Mouse (Mus musculus) embryonic facial prominence, embryonic 12.5 days (tissue): ENCODE data around the gene Ndel1. TPM values are rescaled to one million over a fixed set of nuclear protein-coding genes. Genes with fewer than 3 reads are reported as not detected.

Source experiments
- ATAC-seq: fragments of 200-750 bp; cut with Nextera tagmentation; 2 replicates; pipeline ENCODE4 v1.8.0; 2017; ENCODE audit not compliant: insufficient number of reproducible peaks, insufficient read depth, low FRiP score, low TSS enrichment
- H3K27ac ChIP-seq: fragments of 300-500 bp; sonication (generic); 2 replicates; pipeline ENCODE4 v1.5.1; 2016; ENCODE audit warnings: mild to moderate bottlenecking
- H3K27me3 ChIP-seq: fragments of 300-500 bp; sonication (generic); 2 replicates; pipeline ENCODE4 v1.6.1; 2016; ENCODE audit warnings: mild to moderate bottlenecking, moderate library complexity
- H3K36me3 ChIP-seq: fragments of 300-500 bp; sonication (generic); 2 replicates; pipeline ENCODE4 v1.6.1; 2016; ENCODE audit warnings: mild to moderate bottlenecking
- H3K4me1 ChIP-seq: fragments of 300-500 bp; sonication (generic); 2 replicates; pipeline ENCODE4 v1.6.1; 2016
- H3K4me2 ChIP-seq: fragments of 300-500 bp; sonication (generic); replicated peaks from 2 replicates; pipeline ENCODE4 v1.6.1; 2016; ENCODE audit warnings: mild to moderate bottlenecking, moderate library complexity
- H3K4me3 ChIP-seq: fragments of 300-500 bp; sonication (generic); 2 replicates; pipeline ENCODE4 v1.5.1; 2016; ENCODE audit warnings: mild to moderate bottlenecking
- H3K9ac ChIP-seq: fragments of 300-500 bp; sonication (generic); 2 replicates; pipeline ENCODE4 v1.6.1; 2016; ENCODE audit warnings: mild to moderate bottlenecking, moderate library complexity
- H3K9me3 ChIP-seq: fragments of 300-500 bp; sonication (generic); 2 replicates; pipeline ENCODE4 v1.6.1; 2016; ENCODE audit warnings: mild to moderate bottlenecking, moderate library complexity
- WGBS: fragments of 180-500 bp; shearing (Covaris S2); methylation state at CpG from one replicate; pipeline ENCODE4 v1.1.7; 2016; 5-methylcytosine and 5-hydroxymethylcytosine counted together
- polyA plus RNA-seq: library from polyadenylated mRNA; unstranded; fragments of >200 nt; fragmentation: Nextera tagmentation; extraction: Ambion mirVana; gene quantifications from 2 replicates; pipeline ENCODE4 v1.2.1, GENCODE M21; 2016

Ndel1 gene
- 78.6 and 82.0 TPM in 2 replicates for polyA plus RNA-seq

GRCm38 (mm10) chr11:68871748-68872147, at the start of gene Ndel1:
Gene Ndel1 (minus strand): TSS chr11:68871858.
- Histone ChIP-seq H3K4me3 (no peak within 1 kb of the TSS), H3K9me3 (no peaks in the 10 kb centered on the region), H3K9ac (no peak within 1 kb of the TSS), H3K4me2 (no peak within 1 kb of the TSS), H3K36me3 (no peaks in the 10 kb centered on the region), H3K27ac (no peak within 1 kb of the TSS), H3K4me1 (0 out of 2 replicates have a peak, but pooled peaks cover 3% of the 10 kb centered on the region), H3K27me3 (no peaks in the 10 kb centered on the region)
- WGBS, result 67% methylated on average over 6 of the region's 6 CpGs
- no peak for ATAC-seq

- Histone ChIP-seq H3K27me3 (no peaks in the 10 kb centered on the region), H3K27ac (no peak overlapping the region), H3K4me3 (no peak overlapping the region), H3K4me2 (no peak overlapping the region), H3K9me3 (no peaks in the 10 kb centered on the region; the same call in 1 of the 2 replicates), H3K4me1 (no peaks in the 10 kb centered on the region), H3K9ac (no peak overlapping the region), H3K36me3 (no peaks in the 10 kb centered on the region)
- no peak for ATAC-seq
- WGBS, result 92% methylated on average over 4 of the region's 4 CpGs
Measured at GRCm38 (mm10) chr11:68914566-68914965, 42.9 kb upstream of the Ndel1 start.

DNA sequence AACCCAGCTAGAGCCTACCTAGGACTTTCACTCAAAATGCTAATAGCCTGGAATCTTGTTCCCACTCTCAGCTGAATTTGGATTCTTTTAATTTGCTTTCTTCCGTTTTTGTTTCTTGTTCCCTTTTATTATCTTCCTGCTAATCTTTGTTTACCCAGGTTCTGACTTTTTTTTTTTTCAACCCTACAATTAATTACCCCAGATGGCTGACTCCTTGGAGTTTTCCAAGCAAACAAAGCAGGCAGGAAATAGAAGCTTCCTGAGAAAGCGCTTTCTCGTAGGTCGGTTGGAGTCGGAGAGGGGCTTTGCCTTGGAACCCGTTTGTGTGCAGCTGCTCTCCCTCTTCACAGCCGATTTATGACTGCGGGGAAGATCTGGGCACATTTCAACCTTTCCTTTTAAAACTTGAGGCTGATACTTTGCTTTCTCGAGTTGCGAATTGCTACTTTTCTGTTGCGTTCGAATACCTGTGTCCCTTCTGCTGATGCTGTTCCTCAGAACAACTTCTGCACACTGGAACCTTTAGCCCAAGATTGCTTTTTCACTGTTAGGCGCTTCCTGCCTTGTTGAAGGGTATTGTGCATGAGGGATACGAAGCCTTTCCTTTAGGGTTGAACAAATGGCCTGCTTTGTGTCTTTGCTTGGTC, 40.0 kb upstream of the Ndel1 start:
- WGBS, result 47% methylated on average over 14 of the region's 14 CpGs
- H3K9ac ChIP-seq, result no peak overlapping the region
- ATAC-seq, result no peak
- H3K4me1 ChIP-seq, result no peaks in the 10 kb centered on the region
- no peak overlapping the region for H3K4me3 ChIP-seq
- no peaks in the 10 kb centered on the region; the same call in 1 of the 2 replicates for H3K9me3 ChIP-seq
- peak overlapping the region; percentile 55; the same call in 1 of the 2 replicates for H3K27ac ChIP-seq
- H3K4me2 ChIP-seq, result no peak overlapping the region
- H3K36me3 ChIP-seq, result peaks cover 2% of the 10 kb centered on the region; the same call in 1 of the 2 replicates
- H3K27me3 ChIP-seq, result no peaks in the 10 kb centered on the region

GRCm38 (mm10) chr11:68908846-68909503, 37.3 kb upstream of the Ndel1 start:
- 48% methylated on average over 7 of the region's 7 CpGs for WGBS
- H3K36me3 ChIP-seq, result peaks cover 28% of the 10 kb centered on the region
- no peaks in the 10 kb centered on the region for H3K4me1 ChIP-seq
- no peak overlapping the region for H3K9ac ChIP-seq
- no peak overlapping the region for H3K4me2 ChIP-seq
- H3K27me3 ChIP-seq, result no peaks in the 10 kb centered on the region
- no peaks in the 10 kb centered on the region; the same call in 1 of the 2 replicates for H3K9me3 ChIP-seq
- 0 out of 2 replicates have a peak overlapping the region, but pooled peaks have one; percentile 9 for H3K27ac ChIP-seq
- no peak for ATAC-seq
- no peak overlapping the region for H3K4me3 ChIP-seq

DNA sequence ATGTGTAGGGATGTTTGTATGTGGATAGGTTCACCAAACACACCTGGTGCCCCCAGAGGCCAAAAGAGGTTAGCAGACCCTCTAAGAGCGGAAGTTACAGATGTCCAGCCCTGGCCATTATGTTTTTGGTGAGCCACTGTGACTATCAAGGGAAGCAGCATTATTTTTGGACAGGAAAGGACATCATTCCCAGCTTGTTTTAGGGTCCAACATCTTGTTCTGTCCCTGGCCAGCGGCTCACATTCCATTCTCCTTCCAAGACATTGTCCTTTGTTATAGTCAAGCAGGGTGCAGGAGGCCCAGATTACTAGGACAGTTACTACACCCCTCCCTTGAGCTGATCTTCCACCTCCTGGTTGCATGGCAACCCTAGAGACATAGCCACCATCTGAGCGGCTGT, 35.6 kb upstream of the Ndel1 start:
- Histone ChIP-seq H3K9ac (no peak overlapping the region), H3K27ac (no peak overlapping the region), H3K9me3 (no peaks in the 10 kb centered on the region), H3K4me2 (no peak overlapping the region), H3K4me3 (no peak overlapping the region), H3K4me1 (peaks cover 6% of the 10 kb centered on the region), H3K27me3 (no peaks in the 10 kb centered on the region), H3K36me3 (peaks cover 41% of the 10 kb centered on the region)
- 79% methylated on average over 3 of the region's 3 CpGs for WGBS
- no peak for ATAC-seq

GRCm38 (mm10) chr11:68906461-68906790, 34.8 kb upstream of the Ndel1 start:
- Histone ChIP-seq H3K4me3 (no peak overlapping the region), H3K9me3 (no peaks in the 10 kb centered on the region), H3K4me2 (no peak overlapping the region), H3K9ac (no peak overlapping the region), H3K4me1 (peaks cover 6% of the 10 kb centered on the region), H3K27ac (no peak overlapping the region), H3K36me3 (peaks cover 41% of the 10 kb centered on the region), H3K27me3 (no peaks in the 10 kb centered on the region)
- WGBS, result 85% methylated on average over 4 of the region's 4 CpGs
- no peak for ATAC-seq

DNA sequence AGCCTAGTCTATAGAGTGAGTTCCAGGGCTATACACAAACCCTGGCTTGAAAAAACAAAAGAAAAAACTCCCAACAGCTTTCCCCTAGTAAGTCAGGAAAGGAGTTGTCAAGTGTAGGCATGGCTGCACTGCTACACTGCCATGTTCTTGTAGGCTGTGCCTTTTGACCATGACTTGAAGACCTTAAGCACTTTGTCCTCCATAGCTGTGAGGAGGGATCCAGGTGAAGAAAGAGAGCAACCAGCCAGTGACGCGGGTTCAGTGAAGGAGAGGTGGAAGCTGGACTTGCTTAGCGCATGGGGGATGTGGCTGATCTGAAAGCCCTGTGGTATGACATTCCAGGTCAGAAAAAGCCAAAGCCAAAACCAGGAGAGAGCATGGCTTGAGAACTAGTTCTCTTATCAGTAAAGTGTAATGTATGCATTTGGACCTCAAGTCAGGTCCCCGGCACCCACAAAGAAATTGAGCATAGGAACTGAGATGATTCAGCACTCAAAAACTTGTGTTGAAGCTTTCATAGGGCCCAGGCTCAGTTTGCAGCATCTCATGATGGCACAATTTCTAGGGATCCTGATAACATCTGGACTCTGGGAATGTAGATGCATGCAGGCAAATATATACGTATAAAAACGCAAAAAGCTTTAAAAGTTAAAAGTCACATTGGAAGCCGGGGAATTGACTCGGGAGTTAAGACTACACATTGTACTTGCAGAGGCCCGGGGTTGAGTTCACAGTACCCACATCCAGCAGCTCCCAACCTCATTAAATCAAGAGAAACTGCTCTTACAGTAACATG, 34.2 kb upstream of the Ndel1 start:
- peaks cover 9% of the 10 kb centered on the region for H3K4me1 ChIP-seq
- H3K27me3 ChIP-seq, result no peaks in the 10 kb centered on the region
- ATAC-seq, result no peak
- no peaks in the 10 kb centered on the region for H3K9me3 ChIP-seq
- H3K27ac ChIP-seq, result no peak overlapping the region
- no peak overlapping the region for H3K4me3 ChIP-seq
- 91% methylated on average over 9 of the region's 9 CpGs for WGBS
- no peak overlapping the region for H3K4me2 ChIP-seq
- peaks cover 41% of the 10 kb centered on the region for H3K36me3 ChIP-seq
- no peak overlapping the region for H3K9ac ChIP-seq

DNA sequence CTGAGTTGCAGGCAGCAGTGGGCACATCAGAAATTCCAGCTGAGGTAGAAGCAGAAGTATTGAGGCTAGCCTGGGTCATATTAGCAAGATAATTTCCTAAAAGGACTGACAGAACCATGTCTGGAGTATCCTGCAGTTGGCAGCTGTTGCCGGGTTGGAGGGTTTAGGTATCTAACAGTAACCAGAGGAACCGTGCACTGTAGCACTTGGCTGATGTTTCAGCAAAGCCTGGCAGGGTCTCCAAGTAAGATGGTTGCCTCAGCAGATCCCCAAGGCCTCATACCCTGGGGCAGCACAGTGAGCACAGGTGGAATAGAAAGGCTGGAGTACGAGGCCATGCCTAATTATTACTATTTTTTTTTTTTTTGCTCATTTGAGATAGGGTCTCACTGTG, 33.5 kb upstream of the Ndel1 start:
- WGBS, result 80% methylated on average over 3 of the region's 3 CpGs
- Histone ChIP-seq H3K36me3 (peaks cover 41% of the 10 kb centered on the region), H3K27ac (no peak overlapping the region)

DNA sequence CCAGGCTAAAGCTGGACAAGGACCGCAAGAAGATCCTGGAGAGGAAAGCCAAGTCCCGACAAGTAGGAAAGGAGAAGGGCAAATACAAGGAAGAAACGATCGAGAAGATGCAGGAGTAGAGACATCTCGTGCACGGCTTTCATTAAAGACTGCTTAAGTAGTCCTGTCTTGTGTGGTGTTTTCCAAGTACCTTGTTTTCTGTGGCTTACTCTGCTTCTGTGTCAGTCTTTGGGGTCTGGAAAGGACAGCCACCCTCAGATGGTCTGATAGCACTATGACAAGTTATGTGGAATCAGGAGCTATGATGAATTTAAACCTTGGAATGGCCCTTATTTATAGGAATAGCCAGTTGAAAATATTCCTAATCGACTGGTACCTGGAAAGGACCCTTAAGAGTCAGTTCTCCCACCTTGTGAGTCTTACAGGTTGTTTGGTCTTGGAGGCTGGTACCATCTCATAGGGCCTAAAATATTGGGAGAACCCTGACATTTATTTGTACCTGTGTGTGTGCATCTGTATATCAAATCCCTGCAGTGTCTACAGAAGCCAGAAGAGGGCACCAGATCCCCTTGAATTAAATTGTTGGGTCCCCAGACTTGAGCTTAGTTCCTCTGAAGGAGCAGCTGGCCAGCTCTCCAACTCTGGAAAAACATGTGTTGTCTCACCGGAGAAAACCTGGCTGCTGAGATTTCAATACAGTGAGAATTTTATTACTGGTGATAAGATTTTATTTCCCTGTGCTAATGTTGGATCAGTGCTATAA, 32.9 kb upstream of the Ndel1 start:
- H3K36me3 ChIP-seq, result peaks cover 41% of the 10 kb centered on the region
- WGBS, result 85% methylated on average over 8 of the region's 8 CpGs

More for the DNA sequence above, 33.5 kb upstream of the Ndel1 start:
- no peak overlapping the region for H3K9ac ChIP-seq
- no peak overlapping the region for H3K4me3 ChIP-seq
- no peaks in the 10 kb centered on the region for H3K27me3 ChIP-seq
- peaks cover 10% of the 10 kb centered on the region for H3K4me1 ChIP-seq
- H3K4me2 ChIP-seq, result no peak overlapping the region
- ATAC-seq, result no peak
- H3K9me3 ChIP-seq, result no peaks in the 10 kb centered on the region

DNA sequence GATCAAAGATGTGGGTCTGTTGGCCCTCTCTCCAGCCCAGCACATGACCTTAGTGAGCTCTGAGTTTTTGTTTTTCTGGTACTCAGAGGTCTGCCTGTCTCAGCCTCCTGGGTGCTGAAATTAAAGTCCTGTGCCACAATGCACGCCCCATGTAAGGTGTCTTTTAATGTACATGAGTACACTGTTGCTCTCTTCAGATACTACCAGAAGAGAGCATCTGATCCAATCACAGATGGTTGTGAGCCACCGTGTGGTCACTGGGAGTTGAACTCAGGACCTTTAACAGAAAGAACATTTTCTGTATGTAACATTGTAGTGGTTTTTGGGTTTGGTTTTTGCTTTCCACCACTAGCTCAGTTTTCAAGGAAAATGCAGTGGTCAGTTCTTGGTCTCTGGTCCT, 32.1 kb upstream of the Ndel1 start:
- no peak overlapping the region for H3K4me2 ChIP-seq
- 91% methylated on average over 2 of the region's 2 CpGs for WGBS
- no peak overlapping the region for H3K4me3 ChIP-seq
- H3K9ac ChIP-seq, result no peak overlapping the region
- H3K27ac ChIP-seq, result no peak overlapping the region
- no peak for ATAC-seq
- peaks cover 41% of the 10 kb centered on the region for H3K36me3 ChIP-seq
- H3K27me3 ChIP-seq, result 0 out of 2 replicates have a peak, but pooled peaks cover 2% of the 10 kb centered on the region
- H3K9me3 ChIP-seq, result no peaks in the 10 kb centered on the region
- H3K4me1 ChIP-seq, result peaks cover 10% of the 10 kb centered on the region

More for the DNA sequence above, 32.9 kb upstream of the Ndel1 start:
- Histone ChIP-seq H3K27me3 (0 out of 2 replicates have a peak, but pooled peaks cover 2% of the 10 kb centered on the region), H3K27ac (no peak overlapping the region), H3K4me1 (peaks cover 10% of the 10 kb centered on the region), H3K4me2 (no peak overlapping the region), H3K9ac (no peak overlapping the region), H3K9me3 (no peaks in the 10 kb centered on the region), H3K4me3 (no peak overlapping the region)
- ATAC-seq, result no peak

DNA sequence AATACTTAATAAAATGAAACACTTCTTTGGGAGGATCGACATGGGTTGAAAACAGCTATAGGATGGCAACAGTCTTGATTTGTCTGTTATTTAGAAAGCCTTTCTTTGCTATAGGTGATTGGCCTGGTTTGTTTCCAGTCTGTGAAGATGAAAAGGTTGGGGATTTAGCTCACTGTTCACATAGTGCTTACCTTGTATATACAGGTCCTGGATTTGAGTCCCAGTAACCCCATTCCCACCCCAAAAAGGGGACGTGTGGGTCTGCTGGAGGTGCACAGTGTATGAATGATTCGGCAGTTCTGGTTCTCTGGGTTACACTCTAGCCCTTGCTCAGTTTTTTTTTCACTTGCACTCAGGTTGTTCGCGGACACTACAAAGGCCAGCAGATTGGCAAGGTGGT, 31.2 kb upstream of the Ndel1 start:
- Histone ChIP-seq H3K9me3 (no peaks in the 10 kb centered on the region), H3K4me2 (peak overlapping the region; percentile 59), H3K27ac (no peak overlapping the region; the same call in 1 of the 2 replicates), H3K27me3 (0 out of 2 replicates have a peak, but pooled peaks cover 2% of the 10 kb centered on the region), H3K36me3 (peaks cover 41% of the 10 kb centered on the region), H3K9ac (peak overlapping the region; percentile 88), H3K4me3 (peak overlapping the region; percentile 91), H3K4me1 (peaks cover 10% of the 10 kb centered on the region)
- no peak for ATAC-seq
- 79% methylated on average over 5 of the region's 5 CpGs for WGBS
